Mouse (Mus musculus) T-cell, adult 66 days (primary cell): ENCODE data around the gene Pmel. TPM values are rescaled to one million over a fixed set of nuclear protein-coding genes. Genes with fewer than 3 reads are reported as not detected.

ENCODE experiments used
- total RNA-seq, 2 experiments: library from RNA; stranded (reverse); gene quantifications; 3 replicates in 1 of 2; 4 replicates in 1 of 2; pipeline ENCODE4 v1.2.4; 2023

Pmel gene
- total RNA-seq, result under 1 TPM in 1 of 2 experiments, not detected in 1; 0.58 TPM

GRCm38 (mm10) chr10:128703895-128704294 is at the start of gene Pmel:
Pmel (plus strand) TSS chr10:128704195.

GRCm38 (mm10) chr10:128673763-128674468 is 30.1 kb upstream of the Pmel start, which contains the start of gene Suox:
Suox (minus strand) TSS chr10:128674073.

GRCm38 (mm10) chr10:128695992-128696807 is 7.8 kb upstream of the Pmel start, which contains the start of gene Rab5b:
Rab5b (minus strand) TSS chr10:128696264.

GRCm38 (mm10) chr10:128704491-128705316 is 709 bp downstream of the Pmel start, which contains the start of gene Cdk2:
Cdk2 (minus strand) TSS chr10:128705031.

GRCm38 (mm10) chr10:128744680-128745601 is 40.9 kb downstream of the Pmel start, which contains the start of gene Dgka:
Dgka (minus strand) TSS chr10:128744855.

GRCm38 (mm10) chr10:128747646-128748251 is 43.8 kb downstream of the Pmel start, which contains the start of gene Pym1:
Pym1 (plus strand) TSS chr10:128747889.

Other genes starting within 250 kb of the Pmel start
- gene Smarcc2, start 244.9 kb upstream of the Pmel start, total RNA-seq, result 100 to 1,000 TPM; 140 to 150 TPM
- gene Myl6, start 210.1 kb upstream of the Pmel start, total RNA-seq, result 100 to 1,000 TPM; 743 to 795 TPM
- under 1 TPM in 1 of 2 experiments, not detected in 1; 0.55 TPM for gene Myl6b, start 205.5 kb upstream of the Pmel start, total RNA-seq
- 100 to 1,000 TPM; 294 to 296 TPM for gene Esyt1, start 178.3 kb upstream of the Pmel start, total RNA-seq
- gene Zc3h10, start 156.4 kb upstream of the Pmel start, total RNA-seq, result 10 to 100 TPM; 30.2 to 32.5 TPM
- 1,000 to 10,000 TPM; 4,550 to 4,559 TPM for gene Rpl41, start 154.9 kb upstream of the Pmel start, total RNA-seq
- 10 to 100 TPM; 77.4 to 82.8 TPM for gene Pa2g4, start 138.2 kb upstream of the Pmel start, total RNA-seq
- 1 to 10 TPM in 1 of 2 experiments, under 1 TPM in 1; 0.89 to 1.2 TPM for gene Erbb3, start 114.5 kb upstream of the Pmel start, total RNA-seq
- gene Rps26, start 77.4 kb upstream of the Pmel start, total RNA-seq, result 1,000 to 10,000 TPM; 1,408 to 1,573 TPM
- gene Ikzf4, start 58.2 kb upstream of the Pmel start, total RNA-seq, result 10 to 100 TPM in 1 of 2 experiments, 1 to 10 TPM in 1; 9.4 to 11.5 TPM
- 10 to 100 TPM; 10.5 to 14.2 TPM for gene Suox, start 30.1 kb upstream of the Pmel start, total RNA-seq
- 10 to 100 TPM; 40.9 to 46.5 TPM for gene Rab5b, start 7.9 kb upstream of the Pmel start, total RNA-seq
- 10 to 100 TPM; 31.2 to 34.3 TPM for gene Cdk2, start 836 bp downstream of the Pmel start, total RNA-seq
- gene Dgka, start 40.7 kb downstream of the Pmel start, total RNA-seq, result 100 to 1,000 TPM; 809 to 875 TPM
- gene Pym1, start 43.7 kb downstream of the Pmel start, total RNA-seq, result 10 to 100 TPM; 71.3 to 84.9 TPM
- under 1 TPM in 1 of 2 experiments, not detected in 1; 0.98 TPM for gene Mmp19, start 86.7 kb downstream of the Pmel start, total RNA-seq
- 10 to 100 TPM; 66.0 to 66.8 TPM for gene Dnajc14, start 99.9 kb downstream of the Pmel start, total RNA-seq
- gene Tmem198b, start 100.2 kb downstream of the Pmel start, total RNA-seq, result 1 to 10 TPM; 7.9 to 9.1 TPM
- 10 to 100 TPM; 53.9 to 57.4 TPM for gene Sarnp, start 113.1 kb downstream of the Pmel start, total RNA-seq
- gene Ormdl2, start 117.5 kb downstream of the Pmel start, total RNA-seq, result 10 to 100 TPM; 15.6 to 25.4 TPM
- 10 to 100 TPM; 10.6 to 12.7 TPM for gene Gdf11, start 187.5 kb downstream of the Pmel start, total RNA-seq
- gene Cd63, start 196.8 kb downstream of the Pmel start, total RNA-seq, result 1 to 10 TPM; 1.7 to 2.0 TPM
- 1 to 10 TPM; 5.9 to 8.7 TPM for gene Rdh5, start 218.7 kb downstream of the Pmel start, total RNA-seq
- gene Bloc1s1, start 219.8 kb downstream of the Pmel start, total RNA-seq, result 10 to 100 TPM; 76.0 to 97.4 TPM
- gene Itga7, start 229.6 kb downstream of the Pmel start, total RNA-seq, result 1 to 10 TPM; 5.7 to 6.4 TPM